Mouse (Mus musculus): ENCODE data around the gene Btbd1.

Btbd1 gene

DNA sequence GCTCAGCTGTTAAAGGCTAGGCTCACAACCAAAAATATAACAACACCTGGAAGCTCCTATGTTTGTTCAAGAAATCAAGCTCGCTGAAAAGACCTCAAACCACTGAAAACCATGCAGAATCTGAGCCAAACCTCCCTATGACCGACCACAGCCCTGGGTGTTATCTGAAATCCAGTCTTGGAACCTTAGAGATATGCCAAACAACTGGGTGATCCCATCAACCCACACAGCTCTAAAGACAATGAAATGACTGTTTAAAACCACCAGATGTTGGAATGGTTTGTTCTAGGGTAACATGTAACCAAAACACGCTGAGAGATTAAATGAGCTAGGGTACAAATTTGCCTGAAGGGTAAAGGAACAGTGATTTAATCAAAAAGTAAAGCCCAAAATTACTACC is 4.3 kb downstream of the Btbd1 start:
- ATAC-seq (ENCODE audit: insufficient number of reproducible peaks, low FRiP score, low TSS enrichment): no peak

DNA sequence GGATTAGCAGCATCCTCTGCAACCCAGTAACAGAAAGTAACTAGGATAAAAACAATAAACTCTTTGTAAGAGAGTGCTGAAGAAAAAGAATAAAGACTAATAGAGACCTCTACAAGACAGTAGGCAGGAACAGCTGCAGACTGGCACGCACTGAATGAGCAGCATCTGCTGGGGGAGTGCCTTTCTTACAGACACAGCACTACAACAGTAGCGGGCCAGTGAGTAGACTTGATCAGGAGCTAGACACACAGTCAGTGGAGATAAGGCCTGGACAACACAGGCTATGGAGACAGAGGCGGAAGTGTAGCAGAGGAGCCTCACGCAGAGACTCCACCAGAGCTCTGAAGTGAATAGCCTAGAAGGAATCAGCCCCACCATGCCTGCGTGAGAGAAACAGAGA is 23.2 kb downstream of the Btbd1 start:
- no peak for ATAC-seq (ENCODE audit: insufficient number of reproducible peaks, low FRiP score, low TSS enrichment)

DNA sequence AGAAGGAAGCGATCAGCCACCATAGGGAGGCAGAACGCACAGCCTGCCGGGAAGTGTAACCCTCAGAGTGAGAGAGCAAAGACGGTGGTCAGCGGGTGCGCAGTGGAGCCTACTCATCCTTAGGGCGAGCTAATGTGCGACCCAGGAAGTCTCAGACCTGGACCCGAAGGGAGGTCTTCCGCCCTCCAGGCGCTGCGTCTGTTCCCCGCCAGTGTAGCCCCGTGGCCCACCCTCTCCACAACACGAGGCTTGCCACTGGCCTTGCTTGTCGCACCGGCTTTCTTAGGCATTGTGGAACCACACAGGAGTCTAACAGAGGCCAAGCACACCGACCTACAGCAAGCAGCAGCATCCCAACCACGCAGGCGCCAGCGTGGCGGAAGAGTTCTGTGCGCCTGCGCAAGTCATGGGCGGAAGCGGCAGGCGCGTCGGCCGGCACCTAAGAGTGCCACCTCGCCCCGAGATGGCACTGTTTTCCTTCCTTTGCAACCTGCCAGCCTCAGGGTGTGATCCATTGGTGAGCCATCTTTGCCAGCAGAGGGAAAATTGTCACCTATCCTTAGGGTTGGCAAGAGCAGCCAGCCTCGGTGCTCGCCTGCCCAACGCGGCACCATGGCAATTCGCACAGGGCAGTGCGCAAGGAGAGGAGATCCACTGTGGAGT is 40.0 kb downstream of the Btbd1 start, which contains the start of gene 3110040N11Rik:
TSS of gene 3110040N11Rik (minus strand) at position 384 of the 663 bp plus-strand sequence.
- peak; percentile 99 for ATAC-seq (ENCODE audit: insufficient number of reproducible peaks, low FRiP score, low TSS enrichment)

DNA sequence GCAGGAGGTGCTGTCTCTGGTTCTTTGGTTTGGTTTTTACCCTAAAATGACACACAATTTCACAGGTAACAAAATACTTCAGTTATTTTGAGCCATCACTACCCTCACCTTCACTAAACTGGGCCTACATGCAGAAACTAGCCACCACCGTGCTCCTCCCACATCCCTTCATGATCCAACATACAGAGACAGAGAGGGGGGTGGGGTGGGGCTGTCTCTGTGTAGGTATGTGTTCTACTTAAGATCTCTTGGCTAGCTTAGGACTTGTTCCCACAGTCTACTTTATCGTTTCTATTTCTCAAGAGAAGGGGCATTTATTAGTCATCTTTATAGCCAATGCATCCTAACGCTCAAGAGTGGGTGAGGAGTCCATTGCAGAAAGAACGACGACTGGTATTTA is 40.7 kb downstream of the Btbd1 start:
- ATAC-seq (ENCODE audit: insufficient number of reproducible peaks, low FRiP score, low TSS enrichment): peak; percentile 23; the same call in 1 of the 2 replicates

DNA sequence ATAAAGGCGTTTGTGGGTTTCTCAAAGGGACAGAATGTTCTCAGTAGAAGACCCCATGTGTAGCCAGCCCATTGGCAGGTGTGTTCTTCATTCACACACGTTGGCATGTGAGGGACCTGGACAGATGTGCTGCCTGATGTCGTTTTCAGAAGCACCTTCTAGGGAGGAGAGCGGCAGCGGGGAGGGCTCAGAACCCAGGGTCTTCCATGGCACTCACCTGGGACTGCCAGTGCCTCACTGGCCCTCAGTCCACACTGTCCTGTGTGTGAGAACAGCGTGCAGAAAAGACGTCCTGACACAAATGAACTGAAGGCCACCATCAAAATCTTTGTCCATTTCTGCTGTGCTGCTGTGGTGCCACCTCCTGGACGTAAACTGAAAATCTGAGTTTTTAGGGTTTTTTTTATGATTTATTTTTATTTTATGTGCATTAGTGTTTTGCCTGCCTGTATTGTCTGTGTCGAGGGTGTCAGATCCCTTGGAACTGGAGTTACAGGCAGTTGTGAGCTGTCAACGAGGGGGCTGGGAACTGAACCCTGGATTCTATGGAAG is 51.5 kb downstream of the Btbd1 start:
- no peak for ATAC-seq (ENCODE audit: insufficient number of reproducible peaks, low FRiP score, low TSS enrichment)

DNA sequence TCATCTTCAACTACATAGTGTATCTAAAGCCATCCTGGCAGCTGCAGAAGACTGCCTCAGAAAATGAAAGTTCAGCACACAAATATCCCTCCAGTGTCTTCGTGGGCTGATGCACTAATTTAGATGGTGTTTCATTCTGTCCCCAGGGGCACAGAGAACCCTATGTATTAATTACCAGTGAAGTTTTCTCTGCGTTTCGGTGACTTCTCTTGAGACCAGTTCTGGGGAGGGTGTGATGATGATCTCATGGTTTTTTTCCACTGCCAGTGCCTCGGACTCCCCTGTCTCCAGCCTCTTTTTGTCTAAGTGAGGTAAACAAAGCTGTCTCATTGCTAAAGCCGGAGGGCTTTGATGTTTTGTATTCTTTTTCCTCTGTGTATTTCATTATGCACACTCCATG is 53.9 kb downstream of the Btbd1 start:
- no peak for ATAC-seq (ENCODE audit: insufficient number of reproducible peaks, low FRiP score, low TSS enrichment)

DNA sequence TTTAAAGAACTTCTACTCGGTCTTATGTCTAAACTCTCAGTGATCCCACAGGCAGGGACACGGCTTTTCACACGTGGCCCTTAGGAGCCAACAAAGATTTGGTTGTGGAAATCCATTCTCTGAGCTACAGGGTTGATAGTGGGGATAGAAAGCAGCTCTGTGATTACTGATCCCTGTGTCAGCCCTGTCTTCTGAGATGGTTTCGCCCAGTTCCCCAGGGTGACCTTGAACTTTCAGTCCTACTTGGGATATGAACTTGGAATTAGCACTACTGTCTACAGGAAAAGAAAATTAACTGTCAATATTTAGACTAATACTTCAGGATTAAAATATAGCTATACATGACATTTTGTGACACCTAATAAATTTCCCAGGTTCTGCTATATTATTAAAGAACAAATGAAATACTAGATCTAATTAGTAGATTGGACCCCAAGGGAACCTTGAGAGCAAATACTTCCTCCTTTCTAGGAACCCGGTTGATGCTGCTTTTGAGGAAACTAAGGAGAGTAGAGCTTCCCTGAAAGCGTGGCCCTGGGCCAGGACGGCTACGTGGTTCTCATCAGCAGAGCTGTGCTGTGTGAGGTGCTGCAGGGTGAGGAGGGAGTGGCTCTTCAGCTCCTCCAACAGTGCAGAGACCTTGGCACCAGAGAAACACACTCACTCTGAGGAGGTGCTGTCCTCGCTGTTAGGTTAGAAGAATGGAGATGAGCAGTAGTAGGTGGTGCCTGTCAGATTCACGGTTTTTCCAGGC is 56.3 kb downstream of the Btbd1 start:
- no peak for ATAC-seq (ENCODE audit: insufficient number of reproducible peaks, low FRiP score, low TSS enrichment)

DNA sequence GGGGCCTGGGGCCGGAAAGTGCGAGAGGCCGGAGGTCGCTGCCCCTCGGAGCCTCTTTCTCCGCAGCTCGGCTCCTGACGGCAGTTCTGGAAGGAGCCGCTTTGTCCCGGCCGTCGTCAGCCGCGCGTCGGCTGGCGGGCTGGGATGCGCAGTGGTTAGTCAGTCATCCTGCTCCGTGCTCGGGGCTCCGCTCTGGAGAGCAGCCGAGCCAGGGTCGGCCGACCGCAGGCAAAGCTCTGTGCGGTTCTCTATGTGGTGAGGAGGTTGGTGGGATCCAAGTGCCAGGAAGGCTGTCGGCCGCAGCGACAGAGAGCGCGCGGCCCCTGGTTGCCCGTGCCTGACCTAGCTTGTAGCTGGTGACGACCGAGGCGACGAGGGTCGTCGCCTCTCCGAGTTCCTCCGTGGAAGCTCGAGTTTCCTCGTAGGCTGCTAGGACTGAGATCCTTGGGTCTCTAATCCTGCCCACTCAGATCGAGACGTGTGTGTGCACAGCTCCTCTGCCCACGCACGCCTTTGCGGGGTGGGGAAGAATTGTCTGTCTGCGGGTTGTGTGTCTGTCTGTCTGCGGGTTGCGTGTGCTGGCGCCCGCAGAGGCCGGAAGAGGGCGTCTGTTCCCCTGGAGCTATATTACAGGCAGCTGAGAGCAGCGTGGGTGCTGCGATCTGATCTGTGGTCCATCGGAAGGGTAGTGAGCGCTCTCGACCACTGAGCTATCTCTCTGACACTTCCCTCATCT is 66.0 kb downstream of the Btbd1 start:
- ATAC-seq (ENCODE audit: insufficient number of reproducible peaks, low FRiP score, low TSS enrichment): peak; percentile 45; the same call in 1 of the 2 replicates

DNA sequence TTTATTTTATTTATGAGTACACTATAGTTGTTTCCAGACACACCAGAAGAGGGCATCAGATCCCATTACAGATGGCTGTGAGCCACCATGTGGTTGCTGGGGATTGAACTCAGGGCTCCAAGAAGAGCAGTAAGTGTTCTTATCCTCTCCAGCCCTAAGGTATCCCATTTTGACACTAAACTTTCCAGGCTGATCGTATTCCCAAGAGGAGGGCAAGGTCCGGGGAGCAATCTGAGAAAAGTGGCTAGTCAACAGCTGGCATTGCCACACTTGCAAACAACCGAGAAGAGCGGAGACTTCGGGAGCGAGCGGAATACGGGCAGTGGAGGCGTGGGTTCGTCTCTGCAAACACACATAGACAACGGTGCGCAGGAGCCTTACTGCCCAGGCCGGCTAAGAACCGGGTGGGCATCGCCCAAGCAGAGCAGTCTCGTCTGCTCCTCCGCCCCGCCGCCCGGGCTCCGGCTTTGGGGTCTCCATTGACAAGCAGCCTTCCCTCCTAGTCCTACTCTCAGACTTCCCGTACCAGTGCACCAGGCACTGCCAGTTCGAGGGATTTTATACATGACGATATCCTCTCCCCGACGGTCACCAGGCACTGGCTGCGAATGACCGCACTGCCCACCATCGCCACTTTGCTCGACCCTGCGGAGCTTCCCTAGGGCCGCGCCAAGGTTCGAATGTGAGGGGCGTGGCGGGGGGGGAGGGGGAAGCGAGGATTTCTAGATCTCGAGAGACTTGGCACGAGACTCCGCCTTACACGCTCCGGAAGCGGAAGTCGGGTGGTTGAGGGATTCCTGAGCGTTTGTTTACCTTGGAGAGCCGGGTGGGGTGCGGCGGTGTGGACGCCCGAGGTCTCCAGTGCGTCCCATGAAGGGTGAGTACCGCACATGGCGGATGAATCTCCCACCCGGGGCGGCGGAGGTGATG is 66.8 kb downstream of the Btbd1 start, which contains the start of gene Ramac:
TSS of gene Ramac (plus strand) at position 746 of the 930 bp plus-strand sequence.
- peak; percentile 91 for ATAC-seq (ENCODE audit: insufficient number of reproducible peaks, low FRiP score, low TSS enrichment)

DNA sequence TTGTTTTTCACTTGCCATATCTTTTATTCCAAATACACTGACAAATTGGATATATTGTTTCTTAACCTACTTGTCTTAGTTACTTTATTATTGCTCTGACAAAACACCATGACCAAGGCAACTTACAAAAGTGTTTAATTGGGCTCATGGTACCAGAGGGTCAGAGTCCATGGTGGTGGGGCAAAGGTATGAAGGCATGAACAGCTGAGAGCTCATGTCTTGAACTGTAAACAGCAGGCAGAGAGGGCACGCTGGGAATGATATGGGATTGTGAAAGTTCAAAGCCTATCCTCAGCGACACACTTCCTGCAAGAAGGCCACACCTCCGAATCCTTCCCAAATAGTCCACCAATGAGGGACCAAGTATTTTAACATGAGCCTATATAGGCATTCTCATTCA is 81.3 kb downstream of the Btbd1 start:
- ATAC-seq (ENCODE audit: insufficient number of reproducible peaks, low FRiP score, low TSS enrichment): no peak

DNA sequence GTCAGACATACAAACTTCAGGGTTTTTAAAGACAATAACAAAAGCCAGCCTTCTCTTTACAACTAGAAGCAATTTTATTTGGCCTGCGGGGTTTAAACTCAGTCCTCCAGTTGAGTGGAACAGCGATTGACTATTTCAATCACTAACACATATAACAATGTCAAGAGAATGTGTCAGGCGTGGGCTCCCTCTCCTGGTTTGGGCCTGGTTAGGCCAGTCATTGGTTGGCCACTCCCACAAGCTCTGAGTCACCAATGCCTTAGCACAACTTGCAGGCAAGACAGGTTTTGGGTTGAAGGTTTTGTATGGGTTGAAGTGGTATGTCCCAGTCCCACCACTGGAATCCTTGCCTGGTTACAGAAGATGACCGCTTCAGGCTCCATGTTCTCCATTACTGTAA is 85.1 kb downstream of the Btbd1 start:
- no peak for ATAC-seq (ENCODE audit: insufficient number of reproducible peaks, low FRiP score, low TSS enrichment)

Data from cerebellum, adult (tissue).